Mouse (Mus musculus) hindbrain, embryonic 15.5 days (tissue): ENCODE measurements at regions not wholly inside any gene's neighbourhood (a gene's known extent, or its start where the extent isn't known, plus 50 kb on each side); places are given as distances from the start of the nearest gene placed in this dataset.
A peak's percentile ranks its signal among the peaks of the same experiment; 100 is the strongest.

Experiments used
- ATAC-seq: fragments of 200-750 bp; cut with Nextera tagmentation; 2 replicates; pipeline ENCODE4 v1.8.0; 2017; ENCODE audit warnings: low read depth, moderate number of reproducible peaks, moderate TSS enrichment; ENCODE audit not compliant: low FRiP score
- H3K27ac ChIP-seq: fragments of 300-500 bp; sonication (generic); replicated peaks from 2 replicates; pipeline ENCODE4 v1.5.1; 2015; ENCODE audit warnings: mild to moderate bottlenecking, inconsistent platforms
- H3K27me3 ChIP-seq: fragments of 300-500 bp; sonication (generic); 2 replicates; pipeline ENCODE4 v1.6.1; 2015; ENCODE audit warnings: control low read depth, inconsistent platforms
- H3K36me3 ChIP-seq: fragments of 300-500 bp; sonication (generic); 2 replicates; pipeline ENCODE4 v1.6.1; 2015; ENCODE audit warnings: control low read depth, inconsistent platforms
- H3K4me1 ChIP-seq: fragments of 300-500 bp; sonication (generic); replicated peaks from 2 replicates; pipeline ENCODE4 v1.6.1; 2015; ENCODE audit warnings: control low read depth, inconsistent platforms
- H3K4me2 ChIP-seq: fragments of 300-500 bp; sonication (generic); 2 replicates; pipeline ENCODE4 v1.6.1; 2015; ENCODE audit warnings: moderate library complexity, mild to moderate bottlenecking, inconsistent platforms
- H3K4me3 ChIP-seq: fragments of 300-500 bp; sonication (generic); 2 replicates; pipeline ENCODE4 v1.5.1; 2015; ENCODE audit warnings: mild to moderate bottlenecking, inconsistent platforms
- H3K9ac ChIP-seq: fragments of 300-500 bp; sonication (generic); 2 replicates; pipeline ENCODE4 v1.6.1; 2015; ENCODE audit warnings: inconsistent platforms
- H3K9me3 ChIP-seq: fragments of 300-500 bp; sonication (generic); 2 replicates; pipeline ENCODE4 v1.6.1; 2016; ENCODE audit warnings: control low read depth, inconsistent platforms
- WGBS: fragments of 180-500 bp; shearing (Covaris S2); methylation state at CpG from one replicate; pipeline ENCODE4 v1.1.7; 2015; 5-methylcytosine and 5-hydroxymethylcytosine counted together

DNA sequence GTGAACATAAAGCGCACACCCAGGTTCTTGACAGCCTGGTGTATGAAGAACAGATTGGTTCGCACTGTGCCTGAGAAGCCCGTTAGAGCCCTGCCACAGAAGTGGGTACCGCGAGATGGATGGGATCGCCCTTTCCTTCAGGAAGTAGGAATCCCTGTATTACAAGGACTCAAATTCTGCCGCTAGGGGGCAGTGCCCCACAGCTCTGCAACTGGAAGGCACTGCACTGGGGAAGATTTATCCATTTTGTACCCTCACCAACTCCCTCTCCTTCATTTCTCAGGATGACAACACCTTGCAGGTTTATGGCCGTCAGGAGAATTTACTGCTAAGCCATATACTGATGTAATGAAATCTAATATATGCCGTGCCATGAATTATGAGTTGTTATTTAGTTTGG, 1094.1 kb upstream of the 2610301B20Rik start:
- Histone ChIP-seq H3K4me1 (no peaks in the 10 kb centered on the region), H3K4me2 (no peak overlapping the region), H3K27ac (no peak overlapping the region), H3K27me3 (no peaks in the 10 kb centered on the region), H3K9me3 (no peaks in the 10 kb centered on the region), H3K9ac (no peak overlapping the region), H3K36me3 (no peaks in the 10 kb centered on the region), H3K4me3 (no peak overlapping the region)
- ATAC-seq = peak; percentile 48; the same call in 1 of the 2 replicates
- 37% methylated on average over 9 of the region's 9 CpGs for WGBS

DNA sequence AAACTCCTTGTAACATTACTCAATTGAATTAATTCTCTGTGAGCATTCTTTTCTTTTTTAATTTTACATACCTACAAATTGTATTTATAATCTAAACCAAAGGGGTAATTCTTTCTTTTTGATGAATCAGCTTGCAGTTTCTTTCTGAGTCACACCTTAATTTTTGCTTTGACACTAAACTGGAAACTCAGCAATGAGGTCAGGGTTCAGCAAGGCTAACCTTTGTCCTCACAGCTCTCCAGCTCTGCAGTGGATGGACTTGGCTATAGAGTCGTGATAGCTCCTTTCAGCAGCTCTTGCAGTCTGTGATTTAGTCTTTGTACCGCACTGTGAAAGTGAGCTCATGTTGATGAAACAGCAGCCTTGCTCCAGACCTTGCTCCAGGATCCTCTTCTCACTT, 1093.0 kb upstream of the 2610301B20Rik start:
- Histone ChIP-seq H3K27ac (no peak overlapping the region), H3K9me3 (no peaks in the 10 kb centered on the region), H3K4me1 (no peaks in the 10 kb centered on the region), H3K4me2 (no peak overlapping the region), H3K27me3 (no peaks in the 10 kb centered on the region), H3K36me3 (no peaks in the 10 kb centered on the region), H3K4me3 (no peak overlapping the region), H3K9ac (no peak overlapping the region)
- WGBS = 66% methylated on average over 2 of the region's 2 CpGs
- ATAC-seq = no peak

DNA sequence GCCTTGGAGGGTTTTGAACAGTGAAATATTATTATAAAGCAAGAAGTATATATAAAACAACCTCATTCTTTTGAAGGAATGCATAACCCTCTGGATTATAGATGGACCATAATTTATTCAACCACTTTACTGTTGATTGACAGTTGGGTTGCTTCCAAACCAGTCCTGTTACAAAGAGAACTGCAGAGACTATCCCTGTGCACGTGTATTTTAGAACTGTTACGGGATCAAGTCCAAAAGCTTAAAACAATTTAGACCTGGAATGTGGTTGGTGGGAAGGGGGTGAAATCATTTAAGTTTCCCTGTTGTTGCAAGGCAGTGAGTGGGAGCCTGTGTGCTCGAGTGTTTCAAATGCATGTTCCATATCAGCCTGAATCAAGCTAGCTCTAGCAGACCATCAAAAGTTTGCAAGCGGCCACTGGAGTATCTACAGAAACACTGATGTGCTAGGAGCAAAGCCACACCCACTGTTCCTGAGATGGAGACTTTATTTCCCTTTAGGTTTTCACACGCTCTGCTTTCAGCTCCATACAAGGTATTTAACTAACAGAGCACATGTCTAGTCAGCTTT, 1086.4 kb upstream of the 2610301B20Rik start:
- no peaks in the 10 kb centered on the region for H3K9me3 ChIP-seq
- H3K9ac ChIP-seq = no peak overlapping the region
- H3K4me3 ChIP-seq = no peak overlapping the region
- no peaks in the 10 kb centered on the region for H3K4me1 ChIP-seq
- no peak for ATAC-seq
- no peaks in the 10 kb centered on the region for H3K36me3 ChIP-seq
- 64% methylated on average over 5 of the region's 5 CpGs for WGBS
- no peaks in the 10 kb centered on the region for H3K27me3 ChIP-seq
- H3K4me2 ChIP-seq = no peak overlapping the region
- H3K27ac ChIP-seq = no peak overlapping the region

DNA sequence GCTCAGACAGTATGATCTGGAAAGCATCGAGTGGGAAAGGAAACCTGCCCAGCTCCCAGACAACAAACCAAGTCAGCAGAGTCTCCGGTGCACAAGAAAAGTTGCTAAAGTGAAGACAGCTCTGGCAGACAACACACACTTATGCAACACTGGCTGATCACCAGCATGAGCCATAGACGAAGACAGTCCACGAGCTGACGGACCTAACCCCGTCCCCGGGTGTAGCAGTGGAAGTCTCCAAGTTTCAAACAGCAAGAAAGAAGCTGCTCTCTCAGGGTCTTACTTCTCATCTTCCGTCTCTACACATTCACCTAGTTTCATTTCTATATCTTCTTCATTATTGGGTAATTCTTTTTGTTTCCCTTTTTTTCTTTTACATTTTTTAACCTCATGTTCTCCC, 1083.8 kb upstream of the 2610301B20Rik start:
- H3K36me3 ChIP-seq = no peaks in the 10 kb centered on the region
- no peaks in the 10 kb centered on the region for H3K27me3 ChIP-seq
- no peak for ATAC-seq
- H3K4me2 ChIP-seq = no peak overlapping the region
- H3K4me1 ChIP-seq = no peaks in the 10 kb centered on the region
- H3K27ac ChIP-seq = no peak overlapping the region
- no peak overlapping the region for H3K4me3 ChIP-seq
- no peaks in the 10 kb centered on the region for H3K9me3 ChIP-seq
- no peak overlapping the region for H3K9ac ChIP-seq
- WGBS = 94% methylated on average over 8 of the region's 8 CpGs
